Mouse (Mus musculus) CH12.LX (cell line): Measurements from ENCODE around the gene Tbc1d22b. TPM values are rescaled to one million over a fixed set of nuclear protein-coding genes. Genes with fewer than 3 reads are reported as not detected.

Source experiments
- DNase-seq: peaks from one replicate; pipeline ENCODE4 v3.0.0-alpha.2; 2013; ENCODE audit errors: extremely low read depth
- H3K27ac ChIP-seq: 2 replicates; pipeline ENCODE4 v1.5.1; 2012; ENCODE audit warnings: low read depth, mild to moderate bottlenecking, control low read depth, moderate library complexity; ENCODE audit not compliant: insufficient read depth
- H3K27me3 ChIP-seq: replicated peaks from 2 replicates; pipeline ENCODE3; 2012; ENCODE audit warnings: inconsistent platforms
- H3K36me3 ChIP-seq, 2 experiments: replicated peaks in 1 of 2; 2 replicates each; pipeline versions ENCODE3 to v1.6.1; 2012; ENCODE audit warnings: inconsistent platforms in 1 of 2, low read length in 1 of 2, mild to moderate bottlenecking in 1 of 2, mixed read lengths in 1 of 2, moderate library complexity in 1 of 2; ENCODE audit not compliant: control insufficient read depth in 1 of 2, insufficient read depth in 1 of 2
- H3K4me1 ChIP-seq, 2 experiments: 2 replicates each; pipeline ENCODE4 v1.6.1; 2012; ENCODE audit warnings: inconsistent platforms in 1 of 2, moderate library complexity in 1 of 2; ENCODE audit not compliant: insufficient read depth in 2 of 2, control insufficient read depth in 1 of 2
- H3K4me2 ChIP-seq: 2 replicates; pipeline ENCODE4 v1.6.1; 2012; ENCODE audit warnings: low read depth, mild to moderate bottlenecking, control low read depth; ENCODE audit not compliant: poor library complexity, insufficient read depth, severe bottlenecking
- H3K4me3 ChIP-seq, 3 experiments: fragments of 150-350 bp in 1 of 3; sonication (generic) in 1 of 3; replicated peaks in 1 of 3; 2 replicates each; pipeline versions ENCODE3 to v1.5.1; 2011 to 2012; ENCODE audit warnings: low read depth in 2 of 3, low read length in 2 of 3, mild to moderate bottlenecking in 2 of 3, moderate library complexity in 2 of 3, control low read depth in 1 of 3, improper control_type of control experiment in 1 of 3, inconsistent platforms in 1 of 3, mixed read lengths in 1 of 3; ENCODE audit not compliant: poor library complexity in 1 of 3
- H3K79me2 ChIP-seq: replicated peaks from 2 replicates; pipeline ENCODE4 v1.6.1; 2012; ENCODE audit warnings: mild to moderate bottlenecking, moderate library complexity; ENCODE audit not compliant: control insufficient read depth, poor library complexity, insufficient read depth, severe bottlenecking; ENCODE audit errors: extremely low read depth
- H3K9ac ChIP-seq: 2 replicates; pipeline ENCODE4 v1.6.1; 2012; ENCODE audit warnings: low read depth, mild to moderate bottlenecking, control low read depth, moderate library complexity; ENCODE audit not compliant: insufficient read depth
- H3K9me3 ChIP-seq: replicated peaks from 2 replicates; pipeline ENCODE3; 2012; ENCODE audit warnings: low read length, inconsistent platforms, mixed read lengths
- CHD2 ChIP-seq: IDR thresholded peaks from 2 replicates; pipeline ENCODE4 v1.6.1; 2011; ENCODE audit warnings: low read length, improper control_type of control experiment
- CTCF ChIP-seq, 2 experiments: IDR thresholded peaks in 1 of 2; conservative IDR thresholded peaks in 1 of 2; 2 replicates each; pipeline ENCODE4 v1.5.1; 2011 to 2012; ENCODE audit warnings: low read depth in 2 of 2, low read length in 2 of 2, improper control_type of control experiment in 1 of 2, inconsistent platforms in 1 of 2, mild to moderate bottlenecking in 1 of 2, moderate library complexity in 1 of 2
- ELF1 ChIP-seq: IDR thresholded peaks from 2 replicates; pipeline ENCODE4 v1.6.1; 2014; ENCODE audit warnings: low read depth, mild to moderate bottlenecking, inconsistent platforms, low read length, improper control_type of control experiment
- EP300 ChIP-seq: IDR thresholded peaks from 2 replicates; pipeline ENCODE4 v1.6.1; 2011; ENCODE audit warnings: low read length, improper control_type of control experiment
- ETS1 ChIP-seq: conservative IDR thresholded peaks from 2 replicates; pipeline ENCODE4 v1.6.1; 2012; ENCODE audit warnings: low read depth, mild to moderate bottlenecking, inconsistent platforms, low read length, improper control_type of control experiment, moderate library complexity
- GABPA ChIP-seq: IDR thresholded peaks from 2 replicates; pipeline ENCODE4 v1.6.1; 2012; ENCODE audit warnings: low read depth, low read length, improper control_type of control experiment, inconsistent platforms; ENCODE audit not compliant: insufficient replicate concordance
- IRF4 ChIP-seq: IDR thresholded peaks from 2 replicates; pipeline ENCODE4 v1.6.1; 2014; ENCODE audit warnings: low read depth, mild to moderate bottlenecking, inconsistent platforms, low read length, improper control_type of control experiment
- JUND ChIP-seq: conservative IDR thresholded peaks from 2 replicates; pipeline ENCODE4 v1.6.1; 2011; ENCODE audit warnings: low read depth, low read length, improper control_type of control experiment
- MAFK ChIP-seq: IDR thresholded peaks from 2 replicates; pipeline ENCODE4 v1.6.1; 2011; ENCODE audit warnings: low read length, improper control_type of control experiment; ENCODE audit not compliant: insufficient replicate concordance
- MAZ ChIP-seq: IDR thresholded peaks from 2 replicates; pipeline ENCODE4 v1.6.1; 2012; ENCODE audit warnings: low read depth, mild to moderate bottlenecking, inconsistent platforms, low read length, improper control_type of control experiment, moderate library complexity
- MXI1 ChIP-seq: IDR thresholded peaks from 2 replicates; pipeline ENCODE4 v1.6.1; 2011; ENCODE audit warnings: mild to moderate bottlenecking, low read depth, low read length, improper control_type of control experiment
- MYC ChIP-seq: IDR thresholded peaks from 2 replicates; pipeline ENCODE4 v1.6.1; 2011; ENCODE audit warnings: low read depth, mild to moderate bottlenecking, improper control_type of control experiment, low read length
- NELFE ChIP-seq: IDR thresholded peaks from 2 replicates; pipeline ENCODE4 v1.6.1; 2011; ENCODE audit warnings: low read depth, low read length, improper control_type of control experiment
- NRF1 ChIP-seq: IDR thresholded peaks from 2 replicates; pipeline ENCODE4 v1.6.1; 2014; ENCODE audit warnings: low read depth, mild to moderate bottlenecking, inconsistent platforms, low read length, improper control_type of control experiment, moderate library complexity
- PAX5 ChIP-seq: IDR thresholded peaks from 2 replicates; pipeline ENCODE4 v1.6.1; 2012; ENCODE audit warnings: low read length, inconsistent platforms, mixed read lengths
- POLR2A ChIP-seq: IDR thresholded peaks from 2 replicates; pipeline ENCODE4 v1.6.1; 2011; ENCODE audit warnings: low read depth, mild to moderate bottlenecking, improper control_type of control experiment, low read length
- POLR2AphosphoS2 ChIP-seq: IDR thresholded peaks from 2 replicates; pipeline ENCODE4 v1.6.1; 2011; ENCODE audit warnings: low read depth, low read length, improper control_type of control experiment
- RAD21 ChIP-seq: IDR thresholded peaks from 2 replicates; pipeline ENCODE4 v1.6.1; 2011; ENCODE audit warnings: low read depth, mild to moderate bottlenecking, low read length, improper control_type of control experiment, moderate library complexity
- RCOR1 ChIP-seq: conservative IDR thresholded peaks from 2 replicates; pipeline ENCODE4 v1.6.1; 2012; ENCODE audit warnings: low read depth, mild to moderate bottlenecking, inconsistent platforms, low read length, improper control_type of control experiment
- SIN3A ChIP-seq: IDR thresholded peaks from 2 replicates; pipeline ENCODE4 v1.6.1; 2012; ENCODE audit warnings: low read length, improper control_type of control experiment, inconsistent platforms
- SMC3 ChIP-seq: IDR thresholded peaks from 2 replicates; pipeline ENCODE4 v1.6.1; 2011; ENCODE audit warnings: low read depth, low read length, improper control_type of control experiment
- ZC3H11A ChIP-seq: IDR thresholded peaks from 2 replicates; pipeline ENCODE4 v1.6.1; 2012; ENCODE audit warnings: low read depth, mild to moderate bottlenecking, inconsistent platforms, low read length, improper control_type of control experiment
- ZNF384 ChIP-seq: IDR thresholded peaks from 2 replicates; pipeline ENCODE4 v1.6.1; 2012; ENCODE audit warnings: low read depth, low read length, improper control_type of control experiment, inconsistent platforms
- dilution Hi-C: fragments of 300-500 bp; cut with MboI; formaldehyde crosslinking; loops from 2 replicates; pipeline ENCODE4 v1.14.3; 2020; ENCODE audit warnings: low sequenced_read_pairs; ENCODE audit not compliant: extremely low pct_unique_long_range_greater_than_20kb, extremely low pct_ligation_motif_present
- in situ Hi-C: fragments of 300-500 bp; cut with MboI; formaldehyde crosslinking; loops from 3 replicates; pipeline ENCODE4 v1.14.3; 2019; ENCODE audit warnings: low sequenced_read_pairs, low pct_ligation_motif_present, low pct_unique_long_range_greater_than_20kb, mixed read lengths
- polyA plus RNA-seq: library from polyadenylated mRNA; unstranded; fragments of >175 nt; gene quantifications from 2 replicates; pipeline ENCODE4 v1.2.1, GENCODE M21; 2012; ENCODE audit warnings: low read depth; ENCODE audit not compliant: insufficient read length
- total RNA-seq, 2 experiments: library from RNA; depleted of rRNA; stranded (reverse); fragments of 300-350 nt in 1 of 2; fragments of >200 nt in 1 of 2; gene quantifications; 2 replicates each; pipeline ENCODE4 v1.2.3; 2012 to 2014

Tbc1d22b gene
- total and polyA plus RNA-seq, 3 experiments, result 3.8 to 17.3 (median 6.6) TPM

DNA sequence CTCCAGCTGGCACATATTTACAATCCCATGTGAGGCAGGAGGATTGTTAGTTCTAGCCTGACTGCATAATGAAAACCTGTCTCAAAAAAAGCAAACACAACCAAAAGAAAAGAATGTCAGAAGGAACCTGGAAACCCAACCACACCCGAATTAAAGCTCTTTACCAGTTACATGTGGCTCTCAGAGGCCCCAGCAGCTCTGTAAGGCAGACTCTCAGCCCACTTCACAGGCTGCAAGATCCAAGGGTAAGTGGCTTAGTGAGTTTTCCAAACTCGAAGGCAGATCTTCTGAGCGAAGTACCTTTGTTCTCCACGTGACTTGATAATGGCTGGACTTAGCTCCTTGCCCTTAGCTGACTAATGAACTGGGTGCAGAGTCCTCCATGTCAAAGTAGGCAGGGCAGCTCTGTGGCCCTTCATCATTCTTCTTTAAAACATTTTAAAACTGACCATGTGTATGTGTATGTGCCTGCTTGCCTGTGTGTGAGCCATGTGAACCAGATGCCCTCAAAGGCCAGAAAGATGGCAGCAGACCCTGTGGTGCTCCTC is 30.1 kb downstream of the Tbc1d22b start:
- no peaks in the 10 kb centered on the region for H3K79me2 ChIP-seq
- H3K4me2 ChIP-seq, result no peak overlapping the region
- H3K9me3 ChIP-seq, result no peaks in the 10 kb centered on the region
- no peak overlapping the region for H3K27ac ChIP-seq
- H3K9ac ChIP-seq, result no peak overlapping the region
- TF ChIP-seq ELF1 (no peak), PAX5 (no peak), MYC (no peak), RAD21 (no peak), CTCF (conservative IDR thresholded peaks at IDR 0.05 in 1 of 2, IDR thresholded peaks at IDR 0.05 in 1 of 2; ENCODE audit: low read depth in 2 of 2, low read length in 2 of 2) (no peak), MAZ (no peak)
- no peak for DNase-seq
- H3K4me1 ChIP-seq, result peaks cover 0 to 8% of the 10 kb centered on the region in 2 experiments; a peak in 2 of 4 replicates
- H3K27me3 ChIP-seq, result no peaks in the 10 kb centered on the region
- H3K4me3 ChIP-seq, result no peak overlapping the region
- dilution Hi-C loops, result no loop called here
- in situ Hi-C loops, result no loop called here
- H3K36me3 ChIP-seq, result peaks cover 51 to 85% of the 10 kb centered on the region in 2 experiments

DNA sequence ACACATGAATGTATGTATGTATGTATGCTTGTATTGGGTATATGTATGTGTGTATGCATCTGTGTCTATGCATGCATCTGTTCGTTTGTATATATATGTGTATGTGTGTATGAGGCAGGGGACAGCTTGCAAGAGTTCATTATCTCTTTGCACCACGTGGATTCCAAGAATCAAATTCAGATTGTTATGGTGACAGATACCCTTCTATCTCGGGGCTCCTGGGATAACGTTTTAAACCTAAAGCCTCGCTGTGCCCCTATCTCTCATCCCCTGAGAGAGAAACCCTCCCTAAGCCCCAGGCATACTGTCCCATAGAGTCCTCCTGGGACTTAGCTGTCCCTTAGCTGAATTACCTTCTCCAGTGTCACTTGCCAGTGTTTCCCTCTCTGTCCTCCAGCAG is 34.0 kb downstream of the Tbc1d22b start:
- in situ Hi-C loops, result no loop called here
- peaks cover 35 to 69% of the 10 kb centered on the region in 2 experiments for H3K36me3 ChIP-seq
- no peaks in the 10 kb centered on the region for H3K27me3 ChIP-seq
- no peaks in the 10 kb centered on the region for H3K79me2 ChIP-seq
- TF ChIP-seq POLR2A, result no peak
- no peak for TF ChIP-seq SMC3
- TF ChIP-seq GABPA, result no peak
- TF ChIP-seq EP300, result no peak
- no peak for TF ChIP-seq ZNF384
- no peak for TF ChIP-seq MXI1
- TF ChIP-seq CHD2, result no peak
- TF ChIP-seq CTCF (conservative IDR thresholded peaks at IDR 0.05 in 1 of 2, IDR thresholded peaks at IDR 0.05 in 1 of 2; ENCODE audit: low read depth in 2 of 2, low read length in 2 of 2), result no peak
- no peak for TF ChIP-seq POLR2AphosphoS2
- no peak for TF ChIP-seq RCOR1
- TF ChIP-seq JUND, result no peak
- no peak for TF ChIP-seq NELFE
- no peak for TF ChIP-seq ZC3H11A
- no peak for TF ChIP-seq PAX5
- no peak for TF ChIP-seq MAFK
- no peak for TF ChIP-seq NRF1
- no peak for TF ChIP-seq ETS1
- no peak for TF ChIP-seq IRF4
- TF ChIP-seq SIN3A, result no peak
- peaks cover 0 to 17% of the 10 kb centered on the region in 2 experiments; a peak in 2 of 4 replicates for H3K4me1 ChIP-seq
- dilution Hi-C loops, result no loop called here
- no peak overlapping the region for H3K4me3 ChIP-seq
- no peak overlapping the region for H3K27ac ChIP-seq
- H3K4me2 ChIP-seq, result no peak overlapping the region
- no peak overlapping the region for H3K9ac ChIP-seq
- DNase-seq, result no peak
- H3K9me3 ChIP-seq, result no peaks in the 10 kb centered on the region
